Mouse (Mus musculus) lung, postnatal 10 days (tissue): ENCODE results near the gene Frem1.
A peak's percentile ranks its signal among the peaks of the same experiment; 100 is the strongest.

Experiments
- DNase-seq: peaks from one replicate; pipeline ENCODE4 v3.0.0; 2021

The Frem1 gene

DNA sequence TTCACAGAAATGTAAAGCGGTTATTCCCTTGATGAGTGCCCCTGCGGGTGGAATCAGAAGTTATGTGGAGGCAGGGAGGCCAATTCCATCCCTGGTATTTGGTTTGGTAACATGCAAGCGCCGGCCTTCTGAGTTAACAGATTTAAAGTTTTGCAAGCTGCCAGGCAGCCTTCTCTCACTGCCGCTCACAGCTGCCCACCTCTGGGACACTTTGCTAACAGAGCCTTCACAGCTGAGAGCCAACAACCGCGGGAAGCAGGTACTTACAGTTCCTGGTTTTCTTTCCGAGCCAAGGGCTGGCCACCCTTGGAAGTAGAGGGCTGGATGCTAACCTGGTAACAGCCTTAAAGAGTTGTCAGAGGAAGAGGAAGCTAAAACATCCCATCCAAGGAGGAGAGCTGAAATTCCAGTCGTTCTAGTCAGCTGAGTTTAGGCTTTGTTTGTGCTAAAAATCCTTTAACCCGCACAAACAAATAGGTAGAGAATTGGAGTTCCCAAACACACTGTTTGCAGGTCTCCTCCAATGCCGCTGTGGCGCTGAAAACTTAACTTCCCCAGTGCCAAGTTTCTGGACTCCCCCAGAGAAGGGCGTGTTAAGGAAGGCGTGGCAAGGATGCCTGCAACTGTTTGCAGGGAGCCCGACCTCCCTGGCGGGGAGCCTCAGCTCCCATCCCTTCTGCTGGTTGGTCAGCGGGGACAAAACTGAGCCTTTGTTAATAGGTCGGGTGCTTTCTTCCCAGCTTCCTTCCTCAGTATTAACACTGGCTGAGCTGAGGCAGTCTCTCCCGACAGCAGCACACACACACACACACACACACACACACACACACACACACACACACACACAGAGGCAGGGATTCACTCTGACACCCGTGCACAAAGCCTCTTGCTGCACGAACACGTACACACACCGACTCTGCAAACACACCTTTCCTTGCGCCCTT is at the start of gene Frem1:
Gene Frem1 (minus strand): TSS at position 706 of the 944 bp plus-strand sequence.
- peak; percentile 88 for DNase-seq

DNA sequence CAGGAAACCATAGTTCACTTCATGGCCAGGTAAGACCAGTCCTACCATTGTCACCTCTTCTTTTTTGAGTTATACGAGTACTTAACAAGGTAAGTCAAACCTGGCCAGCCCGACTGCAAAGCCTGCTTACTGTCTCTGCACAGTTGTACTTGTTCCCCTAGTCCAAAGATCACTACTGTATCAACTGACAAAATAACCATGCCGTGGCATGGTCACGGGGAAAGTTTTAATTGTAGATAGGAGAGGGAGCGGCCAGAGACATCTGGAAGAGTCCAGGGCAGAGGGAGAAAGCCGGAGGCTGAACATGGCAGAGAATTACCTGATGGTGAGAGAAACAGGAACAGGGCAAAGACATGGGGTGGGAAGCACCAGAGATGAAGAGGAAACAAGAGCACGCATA is 46.9 kb upstream of the Frem1 start:
- no peak for DNase-seq

DNA sequence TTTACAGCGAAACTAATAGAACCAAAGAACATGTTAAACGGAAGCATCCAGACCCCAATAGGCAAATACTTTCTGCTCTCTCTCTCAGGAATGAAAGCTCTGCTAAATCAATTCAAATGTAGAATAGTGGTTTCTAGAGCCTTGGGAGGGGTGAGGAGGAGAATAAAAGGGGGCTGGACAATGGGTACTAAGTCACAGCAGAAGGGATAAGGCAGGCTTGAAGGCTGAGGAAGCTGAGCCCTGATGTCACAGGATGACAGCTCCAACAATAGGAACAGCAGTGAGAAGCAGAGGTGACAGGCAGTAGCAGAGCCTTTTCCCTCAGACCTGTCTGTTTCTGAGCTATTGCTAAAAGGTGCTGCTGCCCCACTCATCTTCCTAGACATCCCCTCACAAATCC is 41.8 kb upstream of the Frem1 start:
- no peak for DNase-seq

DNA sequence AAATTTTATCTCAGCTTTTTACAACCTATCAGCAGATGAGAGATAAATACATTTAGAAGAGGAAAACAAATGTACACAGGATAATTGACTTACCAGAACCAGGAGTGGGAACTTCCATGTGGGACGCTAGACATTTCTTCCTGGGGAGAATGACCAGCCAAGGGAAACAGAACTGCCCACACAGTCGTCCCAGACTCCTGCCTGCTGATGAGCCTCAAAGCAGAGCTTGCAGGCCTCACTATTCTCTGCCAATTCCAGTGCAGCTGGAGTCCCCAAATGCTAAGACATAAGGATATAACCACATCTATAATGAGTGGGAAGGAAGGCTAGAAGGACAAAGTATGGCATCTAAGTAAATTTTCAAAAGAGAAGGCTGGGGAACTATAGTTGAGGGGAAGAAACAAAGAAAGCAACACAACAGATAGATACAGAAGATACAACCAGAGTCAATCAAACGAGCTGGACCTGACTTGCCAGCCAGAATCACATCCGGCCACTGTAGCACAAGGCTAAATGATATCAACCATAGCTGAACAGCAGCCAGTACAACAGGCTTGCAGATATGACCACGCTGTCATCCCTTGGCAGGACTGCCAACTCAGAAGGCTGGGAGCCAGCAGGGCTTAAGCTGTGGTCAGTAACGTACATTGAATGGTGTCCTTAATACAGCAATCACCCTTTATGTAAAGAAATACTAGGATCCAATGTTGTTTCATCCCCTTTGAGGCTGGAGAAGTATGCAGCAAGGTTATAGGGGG is 38.7 kb upstream of the Frem1 start:
- peak; percentile 32 for DNase-seq

DNA sequence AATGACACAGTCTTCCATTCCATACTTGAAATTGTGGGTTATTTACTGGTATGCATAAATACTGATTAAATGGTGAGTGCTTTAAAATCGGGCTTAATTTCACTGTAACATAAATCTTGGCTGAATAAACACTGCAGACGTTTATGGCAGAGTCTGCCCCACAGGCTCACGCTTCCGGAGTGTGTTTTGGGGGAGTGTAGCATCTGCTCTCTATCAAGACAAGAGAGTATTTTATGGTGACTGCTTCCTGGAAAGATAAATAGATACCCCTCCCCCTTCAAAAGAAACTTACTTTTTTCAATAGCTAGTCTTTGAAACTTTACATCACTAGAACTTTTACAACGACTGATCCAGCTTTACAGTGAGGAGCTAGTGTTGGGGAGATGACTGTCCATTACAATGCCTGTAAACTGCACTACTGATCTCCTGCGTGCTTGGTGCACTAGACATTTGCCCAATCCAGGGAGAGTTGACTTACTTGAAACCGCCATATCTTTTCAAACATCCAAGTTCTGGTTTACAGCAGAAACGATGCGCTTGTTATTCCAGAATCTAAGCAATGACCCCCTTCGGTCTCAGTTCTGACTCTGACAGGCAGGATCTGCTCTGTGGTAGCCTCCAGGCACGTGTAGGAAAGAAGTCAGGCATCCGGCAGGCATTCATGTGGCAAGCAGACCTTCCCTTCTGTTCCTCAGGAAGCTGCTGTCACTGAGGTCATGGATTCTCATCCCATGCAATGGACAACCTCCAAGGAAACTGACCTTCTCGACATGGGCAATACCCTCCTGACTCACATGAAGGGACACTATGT is 28.4 kb upstream of the Frem1 start:
- no peak for DNase-seq

DNA sequence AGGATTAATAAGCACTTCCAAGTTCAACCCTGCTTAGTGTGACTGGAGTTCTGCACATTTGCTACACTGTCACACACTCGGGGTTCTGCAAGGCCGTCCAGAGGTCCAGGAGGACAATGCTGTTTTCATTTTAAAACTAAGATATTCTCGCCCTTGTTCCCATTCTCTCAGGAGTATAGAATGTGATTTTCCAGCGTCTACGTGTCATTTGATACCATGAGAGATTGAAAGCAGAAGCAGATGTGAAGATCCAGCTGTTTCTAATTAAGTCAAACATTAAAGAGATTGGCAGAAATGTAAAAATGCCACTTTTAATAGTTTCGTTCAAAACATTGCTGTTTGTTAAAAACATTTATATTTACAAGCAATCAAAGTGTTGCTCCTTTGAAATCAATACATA is 12.1 kb upstream of the Frem1 start:
- no peak for DNase-seq

DNA sequence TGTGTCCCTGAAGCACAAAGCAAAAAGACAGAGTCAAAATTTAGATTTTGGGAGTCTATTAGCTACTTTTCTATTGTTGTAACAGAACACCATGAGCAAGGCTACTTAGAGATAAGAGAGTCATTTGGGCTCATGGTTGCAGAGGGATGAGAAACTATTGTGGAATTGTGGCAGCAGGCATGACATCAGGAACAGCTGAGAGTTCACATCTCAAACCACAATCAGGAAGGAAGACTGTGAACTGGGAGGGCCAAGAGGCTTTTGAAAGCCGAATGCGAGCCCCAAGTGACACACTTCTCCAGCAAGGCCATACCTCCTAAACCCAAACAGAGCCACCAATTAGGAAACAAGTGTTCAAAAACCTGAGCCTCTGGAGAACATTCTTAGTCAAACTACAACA is 9.4 kb upstream of the Frem1 start:
- no peak for DNase-seq

DNA sequence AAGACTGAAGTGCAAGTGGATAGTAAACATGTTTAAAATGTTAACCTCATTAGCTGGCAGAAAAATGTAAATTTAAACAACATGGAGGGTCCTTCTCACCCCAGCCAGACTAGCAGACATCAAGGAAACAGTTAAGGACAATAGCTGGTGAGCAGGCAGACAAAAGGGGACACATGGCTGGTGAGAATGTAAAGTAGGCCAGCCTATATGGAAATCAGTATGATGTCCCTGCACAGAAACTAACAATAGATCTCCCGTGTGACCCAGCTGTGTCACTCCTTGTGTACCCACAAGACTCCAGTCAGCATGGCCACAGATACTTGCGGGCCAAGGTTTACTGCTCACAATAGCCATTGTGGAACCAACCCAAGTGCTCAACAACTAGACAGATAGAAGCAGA is 6.5 kb upstream of the Frem1 start:
- no peak for DNase-seq

DNA sequence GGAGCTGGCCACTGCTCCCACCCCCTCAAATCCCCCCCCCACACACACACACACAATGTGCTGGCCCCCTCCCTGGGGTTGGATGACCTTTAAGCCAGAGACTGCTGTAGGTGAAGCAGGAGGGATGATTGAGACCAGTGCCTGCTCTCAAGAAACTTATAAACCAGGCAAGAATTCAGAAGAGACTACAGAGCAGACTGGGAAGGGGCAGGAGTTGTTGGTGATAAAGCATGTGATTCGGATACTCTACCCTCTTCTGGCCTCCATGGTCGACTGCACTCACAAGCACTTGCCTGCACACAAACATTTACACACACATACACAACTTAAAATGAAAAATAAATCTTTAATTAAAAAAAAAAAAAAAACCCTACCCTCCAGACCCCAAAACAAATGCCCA is 6.0 kb upstream of the Frem1 start:
- DNase-seq, result no peak

DNA sequence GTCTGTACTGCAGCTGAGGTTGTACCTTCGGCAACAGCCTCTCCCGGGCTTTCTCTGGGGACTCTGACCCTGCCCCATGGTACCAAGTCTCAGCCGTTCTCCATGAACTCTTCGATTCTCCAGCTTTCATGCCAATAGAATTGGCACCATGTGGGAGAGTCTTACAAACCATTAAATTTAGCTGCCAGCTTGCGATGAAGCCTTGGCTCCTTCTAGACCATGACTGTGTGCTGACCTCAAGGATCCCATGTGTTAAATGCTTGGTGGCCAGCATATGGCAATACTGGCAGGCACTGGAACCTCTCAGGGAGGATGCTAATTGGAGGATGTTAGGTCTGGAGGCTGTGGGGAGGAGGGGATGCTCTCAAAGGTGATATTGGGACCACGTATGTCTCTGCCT is 4.4 kb upstream of the Frem1 start:
- DNase-seq, result no peak

DNA sequence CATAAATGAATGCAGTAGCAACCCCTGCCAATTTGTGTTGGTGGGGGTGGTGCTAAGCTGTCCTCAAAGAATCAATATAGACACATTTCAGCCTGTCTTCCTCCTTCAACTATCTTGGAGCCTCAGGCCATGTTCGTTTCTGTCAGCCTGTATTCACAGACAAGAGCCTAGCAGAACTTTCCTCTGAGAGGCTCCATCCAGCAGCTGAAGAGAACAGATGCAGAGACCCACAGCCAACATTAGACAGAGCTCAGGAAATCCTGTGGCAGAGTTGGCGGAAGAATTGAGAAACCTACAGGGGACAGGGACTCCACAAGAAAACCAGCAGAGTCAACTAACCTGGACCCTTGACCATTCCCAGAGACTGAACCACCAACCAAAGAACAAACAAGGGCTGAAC is 3.3 kb upstream of the Frem1 start:
- no peak for DNase-seq

DNA sequence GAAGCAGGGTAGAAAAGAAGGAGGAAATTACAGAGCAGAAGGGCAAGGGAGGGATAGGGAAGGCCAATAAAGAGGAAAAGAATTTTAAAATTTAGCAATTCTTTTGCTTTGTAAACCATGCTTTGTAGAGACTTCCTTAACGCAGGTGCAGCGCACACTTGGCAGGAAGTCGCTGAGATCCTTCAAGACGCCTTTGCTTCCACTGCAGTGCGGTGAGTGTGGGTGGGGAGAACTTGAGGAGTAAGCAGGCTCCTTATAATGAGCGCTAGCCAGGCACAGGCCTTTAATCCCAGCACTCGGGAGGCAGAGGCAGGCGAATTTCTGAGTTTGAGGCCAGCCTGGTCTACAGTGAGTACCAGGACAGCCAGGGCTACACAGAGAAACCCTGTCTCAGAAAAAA is 1.1 kb upstream of the Frem1 start:
- no peak for DNase-seq

DNA sequence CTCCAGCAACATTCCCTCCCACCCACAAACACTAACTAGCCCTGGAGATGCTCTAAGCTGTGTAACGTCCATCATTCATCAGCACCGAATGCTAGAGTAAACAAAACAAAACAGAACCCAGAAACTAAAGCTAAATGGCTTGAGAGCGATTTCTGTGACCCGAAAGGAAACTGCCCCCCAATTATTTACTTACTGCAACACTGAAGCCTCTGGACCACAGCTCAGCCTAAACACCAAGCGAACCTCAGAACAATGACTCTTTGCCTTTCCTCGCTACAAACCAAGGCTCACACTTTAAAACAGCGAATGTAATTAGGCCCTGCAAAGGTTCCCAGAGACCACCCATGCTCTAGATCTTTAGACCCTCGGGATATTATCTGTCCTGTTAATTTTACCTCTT is 963 bp downstream of the Frem1 start:
- DNase-seq, result no peak

DNA sequence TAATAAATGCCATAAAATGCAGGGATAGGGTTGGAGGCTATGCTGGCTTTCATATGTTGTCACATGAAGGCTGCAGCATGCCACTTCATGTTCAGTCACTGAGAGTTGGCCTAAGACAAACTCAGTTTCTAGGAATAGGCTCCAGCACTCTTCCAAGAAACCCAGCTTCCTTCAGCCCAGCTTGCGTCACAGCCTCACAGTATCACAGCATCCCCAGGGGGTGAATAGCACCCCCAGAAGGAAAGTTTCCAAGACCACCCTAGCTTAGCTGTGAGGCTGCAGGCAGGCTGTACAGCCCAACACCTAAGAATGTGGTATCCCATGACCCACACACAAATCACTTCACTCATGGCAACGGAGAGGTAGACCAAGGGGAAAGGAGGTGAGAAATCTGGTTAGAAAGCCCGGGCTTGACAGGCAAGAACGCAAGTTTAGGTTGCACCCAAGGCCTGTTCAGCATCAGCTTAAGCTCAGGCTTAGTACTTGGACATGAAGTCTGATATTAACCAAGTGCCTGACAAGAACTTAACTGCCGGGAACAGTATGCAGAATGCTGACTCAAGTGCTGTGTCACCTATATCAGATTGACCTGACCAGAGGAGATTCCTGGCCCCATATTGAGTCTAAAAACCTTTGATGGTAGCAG is 1.9 kb downstream of the Frem1 start:
- DNase-seq, result peak; percentile 5

DNA sequence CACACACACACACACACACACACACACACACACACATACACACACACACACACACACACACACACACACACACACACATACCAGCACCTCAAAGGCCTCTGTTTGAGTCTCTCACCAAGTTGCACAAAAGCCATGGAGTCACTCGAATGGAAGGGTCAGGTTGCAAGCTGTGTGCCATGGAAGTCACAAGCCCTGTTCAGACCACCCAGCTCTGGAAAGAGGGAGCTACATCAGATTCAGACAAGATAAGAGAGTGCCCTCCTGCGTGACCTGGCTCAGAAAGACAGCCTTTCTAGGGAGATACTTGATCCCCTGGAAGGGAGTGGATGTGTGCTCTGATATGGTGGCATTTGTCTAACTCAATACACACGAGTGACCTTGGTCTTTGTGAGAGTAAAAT is 2.9 kb downstream of the Frem1 start:
- no peak for DNase-seq

DNA sequence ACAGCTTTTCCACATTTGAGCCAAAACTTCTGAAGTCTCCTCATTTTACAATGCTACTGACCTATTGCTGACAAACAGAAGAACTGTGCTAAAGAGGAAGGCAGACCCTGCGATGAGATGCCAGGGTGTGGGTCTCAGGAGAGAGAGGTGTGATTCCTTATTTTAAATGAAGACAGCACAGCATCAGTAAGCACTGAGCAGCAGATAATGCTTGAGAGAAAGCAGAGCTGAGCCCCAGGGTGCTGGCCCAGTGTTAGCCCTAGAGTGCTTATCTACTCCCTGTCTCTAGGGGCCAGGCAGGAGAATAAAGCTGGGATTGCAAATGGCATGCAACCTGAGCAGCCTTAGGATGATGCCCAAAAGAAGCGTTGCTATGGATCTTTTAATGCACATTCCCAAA is 3.6 kb downstream of the Frem1 start:
- DNase-seq, result no peak

DNA sequence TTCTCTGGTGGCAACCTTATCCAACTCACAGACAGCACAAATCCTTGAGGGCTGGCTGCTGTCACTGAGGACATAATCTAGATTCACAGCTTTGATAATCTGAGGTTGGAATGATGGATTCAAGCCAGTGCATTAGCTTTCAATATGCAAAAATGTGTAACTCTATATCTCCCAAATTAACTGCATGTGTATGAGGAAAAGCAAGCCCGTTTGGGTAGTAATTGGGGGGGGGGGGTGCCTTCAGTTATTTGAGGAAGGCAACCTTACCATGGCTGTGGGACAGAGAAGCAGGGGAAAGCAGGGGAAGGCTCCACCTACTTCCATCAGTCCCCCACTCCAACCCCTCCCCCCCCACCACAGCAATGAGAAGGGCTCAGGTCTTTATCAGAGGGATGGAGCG is 5.3 kb downstream of the Frem1 start:
- DNase-seq, result no peak

DNA sequence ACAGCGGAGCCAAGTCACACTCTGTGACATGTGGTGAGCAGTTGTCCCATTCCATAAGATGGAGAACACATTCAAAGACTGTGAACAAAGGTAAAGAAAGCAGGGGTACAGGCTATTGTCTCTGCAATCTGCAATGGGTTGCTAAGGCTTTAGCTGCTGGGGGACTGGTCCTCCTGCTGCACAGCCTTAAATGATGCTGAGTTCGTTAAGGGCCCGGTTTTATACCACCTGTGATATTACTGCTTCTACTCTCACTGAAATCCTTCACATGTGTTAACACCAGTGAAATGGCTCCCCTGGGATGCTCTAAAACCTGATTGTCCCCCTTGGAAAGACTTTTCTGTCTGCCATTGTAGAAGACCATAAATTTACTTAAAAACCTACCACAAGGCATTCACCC is 6.1 kb downstream of the Frem1 start:
- DNase-seq, result no peak

DNA sequence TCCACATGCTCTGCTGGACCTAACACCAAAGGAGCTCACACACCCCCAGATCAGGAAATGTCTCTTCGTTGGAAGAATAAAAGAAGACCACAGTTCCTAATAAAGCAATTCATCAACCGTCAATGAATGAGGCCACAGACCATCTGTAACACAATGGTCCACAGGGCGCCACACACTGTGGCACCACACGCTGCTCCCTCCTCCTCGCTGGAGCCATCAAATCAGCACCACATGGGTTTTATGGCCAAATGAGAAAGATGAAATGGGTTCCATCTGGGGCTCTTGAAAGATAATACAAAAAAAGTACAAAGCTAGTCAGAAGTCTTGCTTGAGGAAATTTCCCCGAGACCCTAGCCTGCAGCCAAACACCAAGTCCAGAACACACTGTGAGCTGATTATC is 6.9 kb downstream of the Frem1 start:
- no peak for DNase-seq

DNA sequence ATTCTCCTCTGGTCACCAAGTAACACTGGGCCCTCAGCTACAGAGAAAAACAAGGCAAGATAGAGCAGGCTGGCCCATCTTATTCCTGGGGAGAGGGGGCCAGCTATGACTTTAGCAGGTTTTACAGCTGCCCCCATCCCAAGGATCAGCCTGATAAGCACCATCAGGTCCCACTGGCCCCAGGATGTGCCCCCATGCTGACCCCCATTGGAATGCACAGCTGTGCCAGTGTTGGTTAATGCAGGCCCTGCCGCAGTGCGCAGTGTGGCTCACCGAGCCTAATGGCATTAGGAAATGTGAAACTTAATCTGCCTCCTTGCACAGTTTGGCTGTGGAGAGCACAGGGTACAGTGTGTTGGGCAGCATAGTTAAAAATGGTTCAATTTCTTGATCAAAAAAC is 11.4 kb downstream of the Frem1 start:
- no peak for DNase-seq

DNA sequence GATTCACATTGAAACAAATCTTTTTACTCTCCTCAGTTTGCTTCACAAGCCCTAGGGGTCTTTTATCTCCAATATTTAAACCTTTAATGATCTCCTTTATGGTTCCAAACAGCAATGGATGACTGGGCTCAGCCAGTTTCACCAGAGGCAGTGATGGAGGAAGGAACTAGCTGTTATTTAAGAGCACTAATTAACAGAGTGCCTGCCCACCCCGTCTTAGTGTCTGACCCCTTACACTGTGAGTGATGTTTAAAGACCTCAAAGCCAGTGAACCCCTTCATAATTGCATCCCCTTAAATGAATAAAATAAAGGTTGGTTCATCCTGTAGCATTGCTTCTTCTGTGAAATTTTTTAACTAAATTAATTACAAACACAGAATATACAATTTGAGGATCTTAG is 19.4 kb downstream of the Frem1 start:
- no peak for DNase-seq

DNA sequence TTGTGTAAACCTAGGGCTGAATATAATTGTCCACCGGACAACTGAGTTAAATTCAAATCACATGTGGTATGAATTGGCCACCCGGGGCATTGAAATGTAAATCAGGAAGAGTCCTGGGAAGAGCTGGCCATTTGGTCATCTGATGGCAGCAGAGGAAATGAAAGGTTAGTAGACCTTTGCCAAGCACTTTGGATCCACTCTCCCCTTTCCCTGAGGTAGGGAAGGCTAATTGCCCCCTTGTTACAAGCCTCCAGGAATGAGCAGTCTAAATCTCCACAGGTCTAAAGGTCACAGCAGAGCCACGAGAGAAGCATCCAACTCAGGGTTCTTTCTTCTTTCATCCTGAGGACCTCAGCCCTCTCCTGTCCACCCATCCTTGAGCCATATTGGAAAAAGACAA is 20.5 kb downstream of the Frem1 start:
- DNase-seq, result no peak

DNA sequence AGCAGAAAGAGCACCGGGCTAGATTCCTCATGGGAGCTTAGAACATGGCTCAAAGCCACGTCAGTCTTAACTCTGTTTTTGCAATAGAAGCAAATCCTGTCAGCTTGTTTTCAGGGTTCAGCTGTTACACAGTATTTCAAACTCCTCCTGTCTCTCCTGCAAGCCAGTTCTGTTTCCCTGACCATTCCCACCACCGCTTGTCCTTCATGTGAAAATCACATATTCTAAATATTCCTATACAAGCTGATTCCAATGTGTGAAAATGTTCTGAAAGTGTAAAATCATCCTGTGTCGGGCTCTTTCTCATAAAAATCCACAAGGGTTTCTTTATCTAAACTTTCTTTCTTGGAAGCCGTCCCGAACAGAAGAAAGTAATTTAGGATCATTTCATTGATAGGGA is 22.0 kb downstream of the Frem1 start:
- DNase-seq, result no peak
